Mouse (Mus musculus) CH12F3 (cell line): ENCODE data around the gene Fam57b.

Source experiments
- in situ Hi-C: fragments of 300-500 bp; cut with MboI; formaldehyde crosslinking; loops from 2 replicates; pipeline ENCODE4 v1.14.3; 2020; ENCODE audit warnings: low sequenced_read_pairs

The Fam57b gene

GRCm38 (mm10) chr7:126796350-126796932 is 1.0 kb upstream of the Fam57b start:
- in situ Hi-C loops = no loop called here

GRCm38 (mm10) chr7:126798127-126799049 is 920 bp downstream of the Fam57b start:
- in situ Hi-C loops = no loop called here

GRCm38 (mm10) chr7:126799050-126799467 is 1.6 kb downstream of the Fam57b start:
- in situ Hi-C loops = no loop called here

GRCm38 (mm10) chr7:126799468-126800268 is 2.2 kb downstream of the Fam57b start:
- in situ Hi-C loops = no loop called here

- in situ Hi-C loops = no loop called here
Observed at GRCm38 (mm10) chr7:126800269-126801056, 3.0 kb downstream of the Fam57b start.

GRCm38 (mm10) chr7:126801057-126801422 is 3.6 kb downstream of the Fam57b start:
- in situ Hi-C loops = no loop called here

GRCm38 (mm10) chr7:126802134-126802889 is 4.8 kb downstream of the Fam57b start:
- in situ Hi-C loops = no loop called here

- in situ Hi-C loops = no loop called here
Observed at GRCm38 (mm10) chr7:126803181-126803580, 5.7 kb downstream of the Fam57b start.

- in situ Hi-C loops = no loop called here
Observed at GRCm38 (mm10) chr7:126803751-126804150, 6.3 kb downstream of the Fam57b start.

GRCm38 (mm10) chr7:126806956-126807355 is 9.5 kb downstream of the Fam57b start:
- in situ Hi-C loops = no loop called here

- in situ Hi-C loops = no loop called here
Observed at GRCm38 (mm10) chr7:126807405-126807804, 9.9 kb downstream of the Fam57b start.

GRCm38 (mm10) chr7:126808703-126809455 is 11.4 kb downstream of the Fam57b start:
- in situ Hi-C loops = no loop called here

GRCm38 (mm10) chr7:126809723-126810369 is 12.4 kb downstream of the Fam57b start:
- in situ Hi-C loops = no loop called here

- in situ Hi-C loops = no loop called here
Observed at GRCm38 (mm10) chr7:126815726-126816222, 18.3 kb downstream of the Fam57b start.

- in situ Hi-C loops = no loop called here
Observed at GRCm38 (mm10) chr7:126816494-126816893, 19.0 kb downstream of the Fam57b start.

- in situ Hi-C loops = no loop called here
Observed at GRCm38 (mm10) chr7:126817595-126817994, 20.1 kb downstream of the Fam57b start.

GRCm38 (mm10) chr7:126818818-126819217 is 21.4 kb downstream of the Fam57b start:
- in situ Hi-C loops = no loop called here

GRCm38 (mm10) chr7:126821835-126822511 is 24.5 kb downstream of the Fam57b start:
- in situ Hi-C loops = no loop called here
